Mouse (Mus musculus): Measurements from ENCODE around the gene Pagr1b. TPM values are rescaled to one million over a fixed set of nuclear protein-coding genes. Genes with fewer than 3 reads are reported as not detected.

The Pagr1b gene
- total and polyA plus RNA-seq, 3 experiments: 0.30 to 6.6 TPM; not detected in 1

GRCm38 (mm10) chr7:127007313-127008024 lies 8.8 kb downstream of the Pagr1b start:
- no peak for DNase-seq (ENCODE audit: extremely low read depth)
- Histone ChIP-seq H3K9ac (ENCODE audit: insufficient read depth, low read depth) (0 out of 2 replicates have a peak overlapping the region, but pooled peaks have one; percentile 53), H3K4me2 (ENCODE audit: insufficient read depth, low read depth, poor library complexity, severe bottlenecking) (no peak overlapping the region), H3K27ac (ENCODE audit: insufficient read depth, low read depth) (no peak overlapping the region; the same call in 1 of the 2 replicates), H3K79me2 (replicated peaks; ENCODE audit: control insufficient read depth, extremely low read depth, insufficient read depth, poor library complexity, severe bottlenecking) (no peaks in the 10 kb centered on the region; the same call in 1 of the 2 replicates), H3K27me3 (replicated peaks) (no peaks in the 10 kb centered on the region), H3K4me3 (replicated peaks in 1 of 3; ENCODE audit: low read depth in 2 of 3, low read length in 2 of 3, poor library complexity in 1 of 3) (peak overlapping the region in 1 of 3 experiments; percentile 33), H3K9me3 (replicated peaks; ENCODE audit: low read length) (no peaks in the 10 kb centered on the region), H3K36me3 (replicated peaks in 1 of 2; ENCODE audit: control insufficient read depth in 1 of 2, insufficient read depth in 1 of 2, low read length in 1 of 2) (peaks cover 0 to 23% of the 10 kb centered on the region in 2 experiments), H3K4me1 (ENCODE audit: control insufficient read depth in 1 of 2, insufficient read depth in 2 of 2) (peaks cover 22 to 79% of the 10 kb centered on the region in 2 experiments)
- dilution Hi-C loops (cut with MboI; ENCODE audit: extremely low pct_ligation_motif_present, extremely low pct_unique_long_range_greater_than_20kb, low sequenced_read_pairs): no loop called here
- in situ Hi-C loops (cut with MboI; ENCODE audit: low pct_ligation_motif_present, low pct_unique_long_range_greater_than_20kb, low sequenced_read_pairs): no loop called here
- TF ChIP-seq NELFE (IDR thresholded peaks at IDR 0.05; ENCODE audit: low read depth, low read length) (no peak), CHD1 (IDR thresholded peaks at IDR 0.05; ENCODE audit: low read depth, low read length) (no peak), EP300 (IDR thresholded peaks at IDR 0.05; ENCODE audit: low read length) (no peak), ZKSCAN1 (IDR thresholded peaks at IDR 0.05; ENCODE audit: borderline replicate concordance, low read depth, low read length) (no peak), MAZ (IDR thresholded peaks at IDR 0.05; ENCODE audit: low read depth, low read length) (no peak), MYC (IDR thresholded peaks at IDR 0.05; ENCODE audit: low read depth, low read length) (no peak), USF1 (IDR thresholded peaks at IDR 0.05; ENCODE audit: low read depth, low read length) (no peak), IRF4 (IDR thresholded peaks at IDR 0.05; ENCODE audit: low read depth, low read length) (peak; percentile 30; the same call in 1 of the 2 replicates)

GRCm38 (mm10) chr7:127004122-127004875 lies 12.0 kb downstream of the Pagr1b start:
- Histone ChIP-seq H3K27me3 (replicated peaks) (no peaks in the 10 kb centered on the region), H3K79me2 (replicated peaks; ENCODE audit: control insufficient read depth, extremely low read depth, insufficient read depth, poor library complexity, severe bottlenecking) (no peaks in the 10 kb centered on the region), H3K4me1 (ENCODE audit: control insufficient read depth in 1 of 2, insufficient read depth in 2 of 2) (peaks cover 21 to 48% of the 10 kb centered on the region in 2 experiments), H3K9me3 (replicated peaks; ENCODE audit: low read length) (no peaks in the 10 kb centered on the region), H3K9ac (ENCODE audit: insufficient read depth, low read depth) (no peak overlapping the region), H3K4me2 (ENCODE audit: insufficient read depth, low read depth, poor library complexity, severe bottlenecking) (no peak overlapping the region), H3K36me3 (replicated peaks in 1 of 2; ENCODE audit: control insufficient read depth in 1 of 2, insufficient read depth in 1 of 2, low read length in 1 of 2) (peaks cover 14 to 33% of the 10 kb centered on the region in 2 experiments), H3K27ac (ENCODE audit: insufficient read depth, low read depth) (no peak overlapping the region), H3K4me3 (replicated peaks in 1 of 3; ENCODE audit: low read depth in 2 of 3, low read length in 2 of 3, poor library complexity in 1 of 3) (no peak overlapping the region)
- DNase-seq (ENCODE audit: extremely low read depth): no peak
- TF ChIP-seq CTCF (conservative IDR thresholded peaks at IDR 0.05 in 1 of 2, IDR thresholded peaks at IDR 0.05 in 1 of 2; ENCODE audit: low read depth in 2 of 2, low read length in 2 of 2) (peak in 1 of 2 experiments; percentile 36; a peak in 3 of 4 replicates), PAX5 (IDR thresholded peaks at IDR 0.05; ENCODE audit: low read length) (no peak), MYC (IDR thresholded peaks at IDR 0.05; ENCODE audit: low read depth, low read length) (peak; percentile 66; the same call in 1 of the 2 replicates), MAFK (IDR thresholded peaks at IDR 0.05; ENCODE audit: insufficient replicate concordance, low read length) (peak; percentile 61; the same call in 1 of the 2 replicates)
- in situ Hi-C loops (cut with MboI; ENCODE audit: low pct_ligation_motif_present, low pct_unique_long_range_greater_than_20kb, low sequenced_read_pairs): no loop called here
- dilution Hi-C loops (cut with MboI; ENCODE audit: extremely low pct_ligation_motif_present, extremely low pct_unique_long_range_greater_than_20kb, low sequenced_read_pairs): no loop called here

Data from CH12.LX (cell line).